Mouse (Mus musculus) limb, embryonic 14.5 days (tissue): ENCODE results near the gene Xpo6. TPM values are rescaled to one million over a fixed set of nuclear protein-coding genes. Genes with fewer than 3 reads are reported as not detected.

ENCODE experiments used
- ATAC-seq: fragments of 200-750 bp; cut with Nextera tagmentation; 2 replicates; pipeline ENCODE4 v1.8.0; 2017; ENCODE audit warnings: low read depth, moderate number of reproducible peaks, moderate TSS enrichment; ENCODE audit not compliant: low FRiP score
- DNase-seq: peaks from one replicate; pipeline ENCODE4 v3.0.0-alpha.2; 2015; ENCODE audit warnings: low spot score
- H3K27ac ChIP-seq: fragments of 300-500 bp; sonication (generic); replicated peaks from 2 replicates; pipeline ENCODE4 v1.5.1; 2014; ENCODE audit warnings: low read depth, mild to moderate bottlenecking, low read length, moderate library complexity, mixed read lengths
- H3K27me3 ChIP-seq: fragments of 300-500 bp; sonication (generic); 2 replicates; pipeline ENCODE4 v1.6.1; 2014; ENCODE audit warnings: low read length, mixed read lengths; ENCODE audit not compliant: control insufficient read depth, insufficient read depth
- H3K36me3 ChIP-seq: fragments of 300-500 bp; sonication (generic); 2 replicates; pipeline ENCODE4 v1.6.1; 2014; ENCODE audit warnings: mild to moderate bottlenecking, low read length, moderate library complexity, mixed read lengths; ENCODE audit not compliant: control insufficient read depth, insufficient read depth
- H3K4me1 ChIP-seq: fragments of 300-500 bp; sonication (generic); 2 replicates; pipeline ENCODE4 v1.6.1; 2014; ENCODE audit warnings: antibody characterized with exemption, low read length, mixed read lengths; ENCODE audit not compliant: control insufficient read depth, insufficient read depth
- H3K4me2 ChIP-seq: fragments of 300-500 bp; sonication (generic); replicated peaks from 2 replicates; pipeline ENCODE4 v1.6.1; 2014; ENCODE audit warnings: low read depth, mild to moderate bottlenecking, low read length, moderate library complexity; ENCODE audit not compliant: severe bottlenecking
- H3K4me3 ChIP-seq: fragments of 300-500 bp; sonication (generic); replicated peaks from 2 replicates; pipeline ENCODE4 v1.5.1; 2014; ENCODE audit warnings: low read length
- H3K9ac ChIP-seq: fragments of 300-500 bp; sonication (generic); 2 replicates; pipeline ENCODE4 v1.6.1; 2014; ENCODE audit warnings: mild to moderate bottlenecking, low read depth, low read length, moderate library complexity; ENCODE audit not compliant: severe bottlenecking
- H3K9me3 ChIP-seq: fragments of 300-500 bp; sonication (generic); 2 replicates; pipeline ENCODE4 v1.6.1; 2016; ENCODE audit warnings: low read length; ENCODE audit not compliant: control insufficient read depth
- POLR2A ChIP-seq: fragments of 200-500 bp; IDR thresholded peaks from 2 replicates; pipeline ENCODE4 v1.8.0; 2012; ENCODE audit warnings: inconsistent platforms, mild to moderate bottlenecking, moderate library complexity, borderline replicate concordance; ENCODE audit not compliant: insufficient read depth, insufficient read length; ENCODE audit errors: extremely low read depth
- WGBS: fragments of 180-500 bp; shearing (Covaris S2); extraction: QIAGEN DNeasy Blood & Tissue Kit; methylation state at CpG from one replicate; pipeline ENCODE4 v1.1.7; 2014; 5-methylcytosine and 5-hydroxymethylcytosine counted together
- polyA plus RNA-seq, 2 experiments: library from polyadenylated mRNA; depleted of rRNA in 1 of 2; stranded (reverse) in 1 of 2; unstranded in 1 of 2; fragments of >200 nt; fragmentation: Nextera tagmentation in 1 of 2; extraction: Ambion mirVana in 1 of 2; gene quantifications; 2 replicates each; pipeline versions ENCODE4 v1.2.1 to v1.2.3; 2012 to 2014

Xpo6 gene
- polyA plus RNA-seq, 2 experiments = 63.2 to 202 TPM

GRCm38 (mm10) chr7:126081727-126082285 is 118.5 kb downstream of the Xpo6 start:
- no peak for TF ChIP-seq POLR2A
- peaks cover 59% of the 10 kb centered on the region for H3K27me3 ChIP-seq
- no peaks in the 10 kb centered on the region for H3K36me3 ChIP-seq
- H3K4me2 ChIP-seq = peak overlapping the region; percentile 99
- ATAC-seq (no peak), DNase-seq (no peak)
- peak overlapping the region; percentile 61 for H3K4me3 ChIP-seq
- no peaks in the 10 kb centered on the region for H3K9me3 ChIP-seq
- no peak overlapping the region for H3K27ac ChIP-seq
- peak overlapping the region; percentile 52 for H3K9ac ChIP-seq
- WGBS = under 1% methylated on average over 33 of the region's 80 CpGs
- H3K4me1 ChIP-seq = peaks cover 13% of the 10 kb centered on the region

- ATAC-seq (no peak), DNase-seq (no peak)
- H3K4me2 ChIP-seq = peak overlapping the region; percentile 99
- no peaks in the 10 kb centered on the region for H3K36me3 ChIP-seq
- peaks cover 6% of the 10 kb centered on the region; the same call in 1 of the 2 replicates for H3K4me1 ChIP-seq
- H3K4me3 ChIP-seq = peak overlapping the region; percentile 61
- H3K9ac ChIP-seq = peak overlapping the region; percentile 52
- 23% methylated on average over 16 of the region's 16 CpGs for WGBS
- no peak for TF ChIP-seq POLR2A
- no peaks in the 10 kb centered on the region for H3K9me3 ChIP-seq
- H3K27ac ChIP-seq = no peak overlapping the region
- peaks cover 59% of the 10 kb centered on the region for H3K27me3 ChIP-seq
These were observed 119.2 kb downstream of the Xpo6 start for GRCm38 (mm10) chr7:126080949-126081654.

DNA sequence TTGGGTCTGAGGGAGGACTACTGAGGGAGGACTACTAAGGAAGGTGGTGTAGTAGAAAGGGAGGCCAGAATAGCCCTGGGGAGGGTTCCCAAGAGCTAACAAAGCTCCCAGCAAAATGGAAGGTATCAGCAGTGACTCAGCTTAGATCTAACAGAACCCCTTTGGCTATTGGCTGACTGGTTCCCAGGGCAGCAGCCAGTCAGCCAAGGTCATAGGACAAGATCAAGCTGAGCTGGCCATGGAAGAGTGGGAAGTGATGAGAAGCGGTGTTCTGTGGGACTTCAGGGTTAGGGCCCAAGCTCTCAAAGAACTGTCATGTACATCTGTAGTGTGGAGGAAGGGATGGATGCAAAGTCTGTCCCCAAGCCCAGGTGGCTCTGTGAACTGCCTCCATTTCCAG is 123.4 kb downstream of the Xpo6 start:
- no peaks in the 10 kb centered on the region for H3K36me3 ChIP-seq
- no peak for TF ChIP-seq POLR2A
- no peak overlapping the region for H3K27ac ChIP-seq
- no peak overlapping the region for H3K4me3 ChIP-seq
- no peaks in the 10 kb centered on the region for H3K4me1 ChIP-seq
- H3K9me3 ChIP-seq = no peaks in the 10 kb centered on the region
- H3K4me2 ChIP-seq = no peak overlapping the region
- H3K27me3 ChIP-seq = peaks cover 26% of the 10 kb centered on the region
- DNase-seq (no peak), ATAC-seq (no peak)
- WGBS = 100% methylated on average over 1 of the region's 1 CpGs
- no peak overlapping the region for H3K9ac ChIP-seq

- no peaks in the 10 kb centered on the region for H3K36me3 ChIP-seq
- peaks cover 8% of the 10 kb centered on the region; the same call in 1 of the 2 replicates for H3K27me3 ChIP-seq
- no peak for DNase-seq
- WGBS = 58% methylated on average over 9 of the region's 9 CpGs
- H3K27ac ChIP-seq = no peak overlapping the region
- no peak overlapping the region for H3K9ac ChIP-seq
- H3K9me3 ChIP-seq = no peaks in the 10 kb centered on the region
- H3K4me3 ChIP-seq = no peak overlapping the region
- H3K4me2 ChIP-seq = no peak overlapping the region
- ATAC-seq = no peak
- TF ChIP-seq POLR2A = no peak
- no peaks in the 10 kb centered on the region for H3K4me1 ChIP-seq
These were observed 125.2 kb downstream of the Xpo6 start for GRCm38 (mm10) chr7:126075058-126075457.

- TF ChIP-seq POLR2A = no peak
- ATAC-seq = no peak
- DNase-seq = no peak
- Histone ChIP-seq H3K4me1 (no peaks in the 10 kb centered on the region), H3K9ac (no peak overlapping the region), H3K27me3 (no peaks in the 10 kb centered on the region), H3K4me3 (no peak overlapping the region), H3K36me3 (no peaks in the 10 kb centered on the region), H3K4me2 (no peak overlapping the region), H3K9me3 (no peaks in the 10 kb centered on the region), H3K27ac (no peak overlapping the region)
- 96% methylated on average over 4 of the region's 4 CpGs for WGBS
These were observed 130.0 kb downstream of the Xpo6 start for GRCm38 (mm10) chr7:126070321-126070720.

DNA sequence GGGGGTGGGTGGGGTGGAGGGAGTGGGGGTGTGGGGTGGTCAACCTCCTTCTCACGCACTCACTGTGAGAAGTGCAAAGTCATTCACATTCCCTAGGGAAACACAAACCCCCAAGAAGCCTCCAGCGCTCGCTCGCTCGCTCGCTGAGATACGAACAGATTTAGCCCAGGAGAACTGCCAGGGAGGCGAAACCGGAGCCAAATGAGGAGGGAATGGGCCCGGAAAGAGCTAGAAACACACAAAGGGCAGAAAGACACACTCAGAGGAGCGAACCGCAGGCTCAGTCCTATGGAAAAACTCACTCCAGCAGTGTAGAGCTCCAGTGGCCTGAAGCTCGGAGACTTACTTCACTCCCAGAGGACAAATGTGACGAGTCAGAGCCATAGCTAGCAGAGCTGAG is 133.5 kb downstream of the Xpo6 start:
- no peak overlapping the region for H3K9ac ChIP-seq
- WGBS = 45% methylated on average over 14 of the region's 14 CpGs
- H3K27ac ChIP-seq = no peak overlapping the region
- ATAC-seq (no peak), DNase-seq (peak; percentile 11)
- no peak overlapping the region for H3K4me3 ChIP-seq
- H3K9me3 ChIP-seq = no peaks in the 10 kb centered on the region
- H3K4me2 ChIP-seq = no peak overlapping the region
- H3K4me1 ChIP-seq = no peaks in the 10 kb centered on the region
- H3K27me3 ChIP-seq = no peaks in the 10 kb centered on the region
- no peak for TF ChIP-seq POLR2A
- no peaks in the 10 kb centered on the region for H3K36me3 ChIP-seq
